Mouse (Mus musculus) CH12.LX (cell line): ENCODE measurements at regions not wholly inside any gene's neighbourhood (a gene's known extent, or its start where the extent isn't known, plus 50 kb on each side); places are given as distances from the start of the nearest gene placed in this dataset.

Source experiments
- BHLHE40 ChIP-seq: IDR thresholded peaks from 2 replicates; pipeline ENCODE4 v1.6.1; 2011; ENCODE audit warnings: mild to moderate bottlenecking, low read depth, low read length, improper control_type of control experiment
- CHD1 ChIP-seq: IDR thresholded peaks from 2 replicates; pipeline ENCODE4 v1.6.1; 2012; ENCODE audit warnings: low read depth, low read length, improper control_type of control experiment, inconsistent platforms
- CHD2 ChIP-seq: IDR thresholded peaks from 2 replicates; pipeline ENCODE4 v1.6.1; 2011; ENCODE audit warnings: low read length, improper control_type of control experiment
- CTCF ChIP-seq, 2 experiments: IDR thresholded peaks in 1 of 2; conservative IDR thresholded peaks in 1 of 2; 2 replicates each; pipeline ENCODE4 v1.5.1; 2011 to 2012; ENCODE audit warnings: low read depth in 2 of 2, low read length in 2 of 2, improper control_type of control experiment in 1 of 2, inconsistent platforms in 1 of 2, mild to moderate bottlenecking in 1 of 2, moderate library complexity in 1 of 2
- ELF1 ChIP-seq: IDR thresholded peaks from 2 replicates; pipeline ENCODE4 v1.6.1; 2014; ENCODE audit warnings: low read depth, mild to moderate bottlenecking, inconsistent platforms, low read length, improper control_type of control experiment
- EP300 ChIP-seq: IDR thresholded peaks from 2 replicates; pipeline ENCODE4 v1.6.1; 2011; ENCODE audit warnings: low read length, improper control_type of control experiment
- ETS1 ChIP-seq: conservative IDR thresholded peaks from 2 replicates; pipeline ENCODE4 v1.6.1; 2012; ENCODE audit warnings: low read depth, mild to moderate bottlenecking, inconsistent platforms, low read length, improper control_type of control experiment, moderate library complexity
- GABPA ChIP-seq: IDR thresholded peaks from 2 replicates; pipeline ENCODE4 v1.6.1; 2012; ENCODE audit warnings: low read depth, low read length, improper control_type of control experiment, inconsistent platforms; ENCODE audit not compliant: insufficient replicate concordance
- IRF4 ChIP-seq: IDR thresholded peaks from 2 replicates; pipeline ENCODE4 v1.6.1; 2014; ENCODE audit warnings: low read depth, mild to moderate bottlenecking, inconsistent platforms, low read length, improper control_type of control experiment
- MAFK ChIP-seq: IDR thresholded peaks from 2 replicates; pipeline ENCODE4 v1.6.1; 2011; ENCODE audit warnings: low read length, improper control_type of control experiment; ENCODE audit not compliant: insufficient replicate concordance
- NRF1 ChIP-seq: IDR thresholded peaks from 2 replicates; pipeline ENCODE4 v1.6.1; 2014; ENCODE audit warnings: low read depth, mild to moderate bottlenecking, inconsistent platforms, low read length, improper control_type of control experiment, moderate library complexity
- POLR2A ChIP-seq: IDR thresholded peaks from 2 replicates; pipeline ENCODE4 v1.6.1; 2011; ENCODE audit warnings: low read depth, mild to moderate bottlenecking, improper control_type of control experiment, low read length
- SMC3 ChIP-seq: IDR thresholded peaks from 2 replicates; pipeline ENCODE4 v1.6.1; 2011; ENCODE audit warnings: low read depth, low read length, improper control_type of control experiment

GRCm38 (mm10) chr3:143223999-143224729, 342.4 kb upstream of the Pkn2 start:
- no peak for TF ChIP-seq SMC3
- no peak for TF ChIP-seq CTCF (conservative IDR thresholded peaks at IDR 0.05 in 1 of 2, IDR thresholded peaks at IDR 0.05 in 1 of 2; ENCODE audit: low read depth in 2 of 2, low read length in 2 of 2)
- TF ChIP-seq GABPA: no peak
- TF ChIP-seq CHD1: no peak
- TF ChIP-seq ETS1: no peak
- no peak for TF ChIP-seq POLR2A
- no peak for TF ChIP-seq IRF4
- no peak for TF ChIP-seq CHD2
- no peak for TF ChIP-seq EP300
- TF ChIP-seq BHLHE40: no peak
- TF ChIP-seq ELF1: no peak
- no peak for TF ChIP-seq NRF1
- no peak for TF ChIP-seq MAFK
